Mouse (Mus musculus): ENCODE measurements around the gene Gm49354.

- TF ChIP-seq CTCF (IDR thresholded peaks at IDR 0.05; ENCODE audit: low read depth, low read length) (no peak), POLR2A (IDR thresholded peaks at IDR 0.05; ENCODE audit: borderline replicate concordance, low read depth, low read length) (no peak)
Measured at GRCm38 (mm10) chr13:59771257-59771656, 10.8 kb downstream of the Gm49354 start.

Measured in bone marrow macrophage, adult 2 months (primary cell).